Mouse (Mus musculus) forebrain, postnatal 0 days (tissue): Measurements from ENCODE around the gene Tmem178b. TPM values are rescaled to one million over a fixed set of nuclear protein-coding genes. Genes with fewer than 3 reads are reported as not detected.

Source experiments
- ATAC-seq: fragments of 200-750 bp; cut with Nextera tagmentation; 2 replicates; pipeline ENCODE4 v1.8.0; 2017; ENCODE audit warnings: mild to moderate bottlenecking, moderate library complexity
- DNase-seq: peaks from one replicate; pipeline ENCODE4 v3.0.0-alpha.2; 2015
- H3K27ac ChIP-seq: fragments of 300-500 bp; sonication (generic); 2 replicates; pipeline ENCODE4 v1.5.1; 2014; ENCODE audit warnings: low read depth, mild to moderate bottlenecking, antibody characterized with exemption, low read length, moderate library complexity, mixed read lengths
- H3K27me3 ChIP-seq: fragments of 300-500 bp; sonication (generic); 2 replicates; pipeline ENCODE4 v1.6.1; 2014; ENCODE audit warnings: mild to moderate bottlenecking, low read length, mixed read lengths; ENCODE audit not compliant: insufficient read depth
- H3K36me3 ChIP-seq: fragments of 300-500 bp; sonication (generic); 2 replicates; pipeline ENCODE4 v1.6.1; 2014; ENCODE audit warnings: mild to moderate bottlenecking, moderate library complexity; ENCODE audit not compliant: insufficient read depth
- H3K4me1 ChIP-seq: fragments of 300-500 bp; sonication (generic); 2 replicates; pipeline ENCODE4 v1.6.1; 2014; ENCODE audit warnings: antibody characterized with exemption; ENCODE audit not compliant: insufficient read depth
- H3K4me2 ChIP-seq: fragments of 300-500 bp; sonication (generic); 2 replicates; pipeline ENCODE4 v1.6.1; 2014; ENCODE audit warnings: low read depth, mild to moderate bottlenecking, moderate library complexity
- H3K4me3 ChIP-seq: fragments of 300-500 bp; sonication (generic); 2 replicates; pipeline ENCODE4 v1.5.1; 2014; ENCODE audit warnings: low read depth, low read length, mixed read lengths
- H3K9ac ChIP-seq: fragments of 300-500 bp; sonication (generic); 2 replicates; pipeline ENCODE4 v1.6.1; 2014; ENCODE audit warnings: mild to moderate bottlenecking
- H3K9me3 ChIP-seq: fragments of 300-500 bp; sonication (generic); 2 replicates; pipeline ENCODE4 v1.6.1; 2016; ENCODE audit warnings: low read length
- CTCF ChIP-seq: sonication (generic); IDR thresholded peaks from 2 replicates; pipeline ENCODE4 v1.5.1; 2016; ENCODE audit warnings: antibody characterized with exemption, control low read depth, low read depth
- WGBS: fragments of 180-500 bp; shearing (Covaris S2); extraction: QIAGEN DNeasy Blood & Tissue Kit; methylation state at CpG from one replicate; pipeline ENCODE4 v1.1.7; 2014; 5-methylcytosine and 5-hydroxymethylcytosine counted together
- polyA plus RNA-seq: library from polyadenylated mRNA; unstranded; fragments of >200 nt; fragmentation: Nextera tagmentation; extraction: Ambion mirVana; gene quantifications from 2 replicates; pipeline ENCODE4 v1.2.1, GENCODE M21; 2015
- total RNA-seq: library from RNA; depleted of rRNA; stranded (reverse); fragments of >200 nt; gene quantifications from 2 replicates; pipeline ENCODE4 v1.2.3, GENCODE M21; 2014

Tmem178b gene
- total and polyA plus RNA-seq, 2 experiments from 2014 or later, result 25.1 to 133 TPM

GRCm38 (mm10) chr6:40137831-40138520 lies 264.9 kb downstream of the Tmem178b start:
- no peaks in the 10 kb centered on the region for H3K36me3 ChIP-seq
- no peak for TF ChIP-seq CTCF
- no peaks in the 10 kb centered on the region for H3K27me3 ChIP-seq
- 0 out of 2 replicates have a peak, but pooled peaks cover 5% of the 10 kb centered on the region for H3K4me1 ChIP-seq
- no peaks in the 10 kb centered on the region for H3K9me3 ChIP-seq
- no peak overlapping the region for H3K4me2 ChIP-seq
- no peak overlapping the region for H3K4me3 ChIP-seq
- no peak; the same call in 1 of the 2 replicates for ATAC-seq
- 35% methylated on average over 7 of the region's 7 CpGs for WGBS
- no peak for DNase-seq
- H3K27ac ChIP-seq, result no peak overlapping the region
- H3K9ac ChIP-seq, result no peak overlapping the region

- H3K27ac ChIP-seq, result no peak overlapping the region
- H3K27me3 ChIP-seq, result no peaks in the 10 kb centered on the region
- H3K9ac ChIP-seq, result no peak overlapping the region
- H3K4me3 ChIP-seq, result no peak overlapping the region
- no peaks in the 10 kb centered on the region for H3K4me1 ChIP-seq
- no peak for DNase-seq
- H3K4me2 ChIP-seq, result no peak overlapping the region
- ATAC-seq, result 0 out of 2 replicates have a peak, but pooled peaks have one; percentile 38
- no peaks in the 10 kb centered on the region for H3K36me3 ChIP-seq
- no peak for TF ChIP-seq CTCF
- no peaks in the 10 kb centered on the region for H3K9me3 ChIP-seq
- WGBS, result 38% methylated on average over 5 of the region's 5 CpGs
These were observed 269.5 kb downstream of the Tmem178b start for GRCm38 (mm10) chr6:40142582-40142981.

- H3K27ac ChIP-seq, result no peak overlapping the region
- no peaks in the 10 kb centered on the region for H3K27me3 ChIP-seq
- no peaks in the 10 kb centered on the region for H3K4me1 ChIP-seq
- no peak overlapping the region for H3K4me3 ChIP-seq
- ATAC-seq (no peak), DNase-seq (no peak)
- no peak for TF ChIP-seq CTCF
- 65% methylated on average over 9 of the region's 9 CpGs for WGBS
- no peaks in the 10 kb centered on the region for H3K36me3 ChIP-seq
- H3K9ac ChIP-seq, result no peak overlapping the region
- no peak overlapping the region for H3K4me2 ChIP-seq
- H3K9me3 ChIP-seq, result no peaks in the 10 kb centered on the region
These were observed 271.3 kb downstream of the Tmem178b start for GRCm38 (mm10) chr6:40144371-40144770.

GRCm38 (mm10) chr6:40145601-40146000 lies 272.5 kb downstream of the Tmem178b start:
- Histone ChIP-seq H3K4me3 (no peak overlapping the region), H3K4me2 (no peak overlapping the region), H3K27ac (no peak overlapping the region), H3K9ac (no peak overlapping the region), H3K27me3 (no peaks in the 10 kb centered on the region), H3K4me1 (no peaks in the 10 kb centered on the region), H3K9me3 (no peaks in the 10 kb centered on the region), H3K36me3 (no peaks in the 10 kb centered on the region)
- DNase-seq (no peak), ATAC-seq (no peak)
- TF ChIP-seq CTCF, result no peak
- 96% methylated on average over 3 of the region's 3 CpGs for WGBS

GRCm38 (mm10) chr6:40152241-40152640 lies 279.2 kb downstream of the Tmem178b start:
- 73% methylated on average over 8 of the region's 8 CpGs for WGBS
- Histone ChIP-seq H3K36me3 (no peaks in the 10 kb centered on the region), H3K27ac (no peak overlapping the region), H3K27me3 (no peaks in the 10 kb centered on the region), H3K9ac (no peak overlapping the region), H3K4me2 (no peak overlapping the region), H3K4me1 (no peaks in the 10 kb centered on the region), H3K4me3 (no peak overlapping the region), H3K9me3 (no peaks in the 10 kb centered on the region)
- no peak for DNase-seq
- TF ChIP-seq CTCF, result no peak
- peak; percentile 42; the same call in 1 of the 2 replicates for ATAC-seq

DNA sequence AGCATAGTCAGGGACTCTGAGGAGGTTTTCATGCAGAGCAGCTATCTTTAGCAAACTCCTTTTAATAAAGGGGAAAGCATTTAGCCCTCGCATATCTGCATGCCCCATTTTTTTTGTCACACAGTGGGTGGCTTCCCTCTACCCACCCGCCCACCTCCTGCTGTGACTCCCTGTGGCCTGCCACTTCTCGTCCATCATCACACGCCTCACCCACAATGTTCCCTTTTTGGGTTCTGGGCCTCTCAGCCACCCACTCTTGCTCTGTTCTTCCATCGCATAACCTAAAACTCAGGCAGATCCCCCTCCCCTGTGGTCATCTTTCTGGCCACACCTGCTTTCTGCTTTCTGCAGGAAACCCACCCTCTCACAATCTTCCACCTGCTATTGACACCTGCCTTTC lies 288.3 kb downstream of the Tmem178b start:
- H3K9me3 ChIP-seq, result no peaks in the 10 kb centered on the region
- TF ChIP-seq CTCF, result no peak
- 85% methylated on average over 5 of the region's 5 CpGs for WGBS
- DNase-seq (no peak), ATAC-seq (no peak)
- H3K9ac ChIP-seq, result no peak overlapping the region
- H3K27me3 ChIP-seq, result no peaks in the 10 kb centered on the region
- H3K36me3 ChIP-seq, result no peaks in the 10 kb centered on the region
- no peak overlapping the region for H3K4me2 ChIP-seq
- H3K4me1 ChIP-seq, result no peaks in the 10 kb centered on the region
- no peak overlapping the region for H3K27ac ChIP-seq
- no peak overlapping the region for H3K4me3 ChIP-seq

GRCm38 (mm10) chr6:40173559-40173958 lies 300.5 kb downstream of the Tmem178b start:
- no peak for TF ChIP-seq CTCF
- 49% methylated on average over 6 of the region's 6 CpGs for WGBS
- ATAC-seq, result no peak
- Histone ChIP-seq H3K4me1 (no peaks in the 10 kb centered on the region), H3K9ac (no peak overlapping the region), H3K4me2 (no peak overlapping the region), H3K27ac (no peak overlapping the region), H3K9me3 (no peaks in the 10 kb centered on the region), H3K36me3 (no peaks in the 10 kb centered on the region), H3K27me3 (no peaks in the 10 kb centered on the region), H3K4me3 (no peak overlapping the region)
- no peak for DNase-seq
